Mouse (Mus musculus) naive thymus-derived CD4-positive, alpha-beta T cell, adult 2 months (primary cell): ENCODE results near the gene Filip1l.
A peak's percentile ranks its signal among the peaks of the same experiment; 100 is the strongest.

Experiments
- DNase-seq: peaks from one replicate; pipeline ENCODE4 v3.0.0-alpha.2; 2011; ENCODE audit warnings: low read depth

The Filip1l gene

DNA sequence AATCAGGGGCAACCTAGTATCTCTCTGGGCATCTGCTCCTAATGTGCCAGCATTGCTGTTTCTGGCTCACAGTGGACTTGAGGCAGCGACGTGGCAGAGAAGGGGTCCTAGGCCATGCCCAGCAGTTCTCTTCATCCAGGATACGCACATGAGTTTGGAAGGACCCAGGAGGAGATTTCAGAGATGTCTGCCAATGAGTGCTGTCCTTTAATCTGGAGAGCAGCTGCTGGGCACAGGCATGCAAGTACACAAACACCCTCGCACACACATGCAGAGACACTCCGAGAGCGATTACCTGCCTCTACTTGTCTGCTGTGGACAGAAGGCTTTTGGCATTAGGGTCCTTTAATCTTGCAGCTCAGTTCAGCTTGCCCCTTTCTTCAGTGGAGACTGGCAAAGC, at the start of gene Filip1l:
Gene Filip1l, plus strand, starts transcription at position 343 of the 400 bp plus-strand sequence.
- no peak for DNase-seq

DNA sequence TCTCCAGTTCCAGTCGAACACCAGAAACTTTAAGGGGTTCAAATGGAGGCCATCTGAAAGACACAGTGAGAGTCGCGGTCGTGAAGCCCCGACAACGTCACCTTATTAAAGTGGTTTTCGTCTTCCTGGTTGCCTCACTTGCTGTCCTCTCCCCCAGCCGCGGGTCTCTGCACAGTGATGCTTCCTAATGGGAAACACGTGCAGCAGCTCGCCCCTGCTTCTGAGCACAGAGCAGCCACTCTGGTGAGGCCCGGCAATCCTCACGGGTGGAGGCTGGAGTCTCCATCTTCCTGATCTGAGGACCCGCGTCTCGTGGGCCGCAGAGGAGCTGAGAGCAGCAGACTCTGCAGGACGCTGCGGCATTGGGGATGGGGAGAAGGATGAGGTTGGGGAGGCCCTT, 49.2 kb upstream of the Filip1l start:
- no peak for DNase-seq

DNA sequence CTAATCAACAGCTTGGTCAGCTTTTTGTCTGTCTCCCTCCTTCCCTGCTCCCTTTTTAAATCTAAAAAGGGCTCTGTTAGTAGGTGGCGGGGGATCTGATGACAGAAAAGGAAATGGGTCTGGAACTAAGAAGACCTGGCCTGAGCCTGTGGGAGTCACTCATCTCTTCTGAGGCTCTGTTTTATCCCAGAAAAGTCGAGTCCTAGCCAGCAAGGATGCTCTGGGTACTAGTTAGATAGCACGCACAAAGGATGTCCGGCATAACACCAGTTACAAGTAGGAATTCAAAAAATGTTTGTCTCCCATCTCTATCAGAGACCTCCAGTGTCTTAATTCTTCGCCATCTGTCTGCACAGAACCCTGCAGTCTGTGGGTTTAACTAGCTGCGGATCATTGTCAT, 47.4 kb upstream of the Filip1l start:
- no peak for DNase-seq

DNA sequence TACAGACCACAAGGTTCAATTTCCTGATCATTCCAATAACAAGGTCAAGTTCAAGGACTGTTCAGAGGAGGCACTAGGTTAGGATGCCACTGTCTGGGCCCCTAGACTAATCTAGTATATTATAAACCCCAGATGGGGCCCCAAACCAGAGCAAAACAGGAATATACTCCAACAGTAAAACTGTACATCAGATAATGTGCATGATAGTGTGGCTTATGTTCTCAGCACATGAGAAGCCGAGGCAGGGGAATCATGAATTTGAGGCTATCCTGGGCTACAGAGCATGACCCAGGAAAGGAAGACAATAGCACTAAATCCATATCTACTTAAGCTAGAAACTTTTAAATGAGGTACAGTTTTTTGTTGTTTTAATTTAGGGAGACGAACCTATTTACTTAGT, 40.8 kb upstream of the Filip1l start:
- DNase-seq = no peak

DNA sequence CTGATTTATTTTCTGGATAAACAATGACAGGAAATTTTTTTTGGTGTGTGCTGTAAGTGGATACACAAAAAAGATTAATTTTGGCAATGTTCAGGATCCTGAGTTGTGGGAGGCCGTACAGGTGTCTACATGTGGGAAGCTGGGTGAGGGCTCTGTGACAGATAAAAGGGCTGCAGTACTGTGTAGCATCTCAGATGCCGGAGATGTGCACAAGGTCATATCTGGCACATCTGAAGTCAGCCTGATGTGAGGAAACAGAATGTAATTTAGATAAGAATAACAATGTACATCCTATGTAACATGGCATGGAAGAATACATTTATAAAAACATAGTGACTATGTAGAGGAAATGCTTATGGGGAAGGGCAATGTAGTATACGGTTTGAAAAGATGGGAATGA, 39.4 kb upstream of the Filip1l start:
- DNase-seq = no peak

DNA sequence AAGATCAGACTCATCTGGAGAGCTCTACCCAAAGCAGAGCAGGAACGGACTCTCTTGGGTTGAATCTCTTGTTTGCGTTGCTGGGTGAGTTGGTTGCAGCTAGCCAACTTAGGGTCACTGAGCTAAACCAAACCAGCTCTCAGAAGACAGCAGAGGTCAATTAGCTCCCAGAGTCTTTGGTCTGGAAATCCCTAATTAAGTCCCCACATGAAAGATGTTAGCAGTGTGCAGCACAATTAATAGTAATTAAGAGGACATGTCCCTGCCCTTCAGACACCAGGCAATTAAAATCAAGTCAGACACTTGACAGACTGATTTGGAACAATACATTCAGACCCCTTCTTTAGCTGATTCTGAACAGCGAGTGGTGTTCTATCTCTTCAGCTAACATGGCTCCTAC, 38.7 kb upstream of the Filip1l start:
- DNase-seq = no peak

DNA sequence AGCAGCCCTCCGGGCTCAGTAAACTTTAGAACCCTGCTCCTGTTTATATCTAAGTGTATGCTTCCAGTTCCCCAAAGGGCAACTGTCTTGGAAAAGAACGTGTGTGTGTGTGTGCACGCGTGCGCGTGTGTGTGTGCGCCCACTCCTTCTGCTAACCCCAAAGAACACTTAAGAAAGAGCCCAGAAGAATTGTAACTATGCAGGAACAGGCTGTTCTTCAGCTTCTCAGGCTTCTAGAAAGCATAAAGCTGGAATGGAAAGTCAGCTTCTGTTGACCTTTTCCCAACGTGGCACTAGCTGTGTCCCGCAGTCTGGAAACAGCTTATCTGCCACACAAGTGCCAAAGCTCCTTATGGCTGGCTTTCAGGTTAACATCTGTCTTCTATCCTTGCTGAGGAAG, 37.9 kb upstream of the Filip1l start:
- no peak for DNase-seq

DNA sequence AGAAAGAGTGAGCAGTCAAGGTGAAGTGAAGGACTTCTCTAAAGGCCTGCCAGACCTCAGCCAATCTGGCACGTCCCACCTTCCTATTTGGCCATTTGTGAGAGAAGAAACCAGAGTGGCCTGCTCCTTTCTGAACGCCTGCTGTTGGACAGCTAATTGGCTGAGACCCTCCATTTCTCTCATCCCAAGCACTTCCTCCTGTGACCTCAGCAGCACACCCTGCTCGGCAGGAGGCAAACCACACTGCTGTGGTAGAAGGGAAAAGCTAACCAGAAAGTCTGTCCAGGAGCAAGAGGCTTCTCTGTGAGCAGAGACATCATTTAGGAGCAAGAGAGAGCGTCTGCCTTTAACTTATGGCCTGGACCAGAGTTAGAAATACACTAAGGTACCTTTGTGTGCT, 35.8 kb upstream of the Filip1l start:
- DNase-seq = no peak

DNA sequence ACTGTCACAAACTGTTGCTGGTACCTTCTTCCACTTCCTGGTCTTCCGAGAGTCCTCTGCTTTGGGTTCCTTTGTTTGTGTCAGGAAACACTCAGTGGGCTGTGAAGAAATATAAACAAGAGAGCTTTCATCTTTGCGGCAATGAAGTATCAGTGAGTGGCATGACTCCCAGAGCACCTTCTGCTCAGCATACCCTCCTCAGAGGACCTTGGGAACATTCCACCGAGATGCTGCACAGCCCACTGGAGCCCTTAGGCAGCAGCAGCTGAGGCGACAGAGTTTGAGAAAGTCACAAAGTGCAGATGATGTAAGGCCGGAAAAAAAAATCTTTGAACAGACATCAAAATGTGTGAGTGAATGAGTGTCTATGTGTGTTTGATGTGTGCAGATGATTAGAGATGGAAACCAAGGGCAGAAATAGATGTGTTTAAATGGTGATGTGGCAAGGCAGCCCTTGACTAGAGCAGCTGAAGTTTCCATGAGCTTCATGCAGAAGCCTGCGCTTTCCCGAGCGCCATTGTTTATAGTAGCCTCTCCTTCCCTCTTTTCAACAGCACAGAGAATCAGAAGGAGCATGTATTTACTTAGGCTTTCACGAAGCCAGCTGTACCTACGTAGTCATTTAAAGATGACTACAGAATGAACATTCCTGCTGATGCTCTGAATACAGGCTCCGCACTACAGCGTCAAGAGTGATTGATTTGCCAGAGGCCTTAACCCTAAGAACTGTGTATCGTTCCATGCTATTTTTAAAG, 34.8 kb upstream of the Filip1l start:
- peak; percentile 52 for DNase-seq

DNA sequence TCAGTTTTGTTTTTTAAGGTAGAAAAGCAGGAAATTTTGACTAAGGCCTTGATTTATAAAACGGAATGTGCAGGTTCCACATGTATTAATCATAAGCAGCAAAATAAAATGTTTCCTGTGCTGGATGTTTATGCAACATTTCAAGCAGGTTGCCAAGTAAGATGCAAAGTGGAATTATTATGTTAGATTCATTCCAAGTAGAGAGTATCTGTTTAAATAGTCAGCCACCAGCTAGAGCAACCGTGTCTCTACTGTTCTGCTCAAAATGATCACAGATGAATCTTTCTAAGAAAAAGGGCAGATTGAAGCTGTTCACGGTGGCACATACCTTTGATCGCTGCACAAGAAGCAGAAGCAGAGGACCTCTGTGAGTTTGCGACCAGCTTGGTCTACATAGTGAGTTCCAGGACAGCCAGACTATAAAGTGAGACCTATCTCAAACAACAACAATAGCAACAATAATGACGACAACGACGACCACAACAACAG, 34.2 kb upstream of the Filip1l start:
- peak; percentile 7 for DNase-seq

DNA sequence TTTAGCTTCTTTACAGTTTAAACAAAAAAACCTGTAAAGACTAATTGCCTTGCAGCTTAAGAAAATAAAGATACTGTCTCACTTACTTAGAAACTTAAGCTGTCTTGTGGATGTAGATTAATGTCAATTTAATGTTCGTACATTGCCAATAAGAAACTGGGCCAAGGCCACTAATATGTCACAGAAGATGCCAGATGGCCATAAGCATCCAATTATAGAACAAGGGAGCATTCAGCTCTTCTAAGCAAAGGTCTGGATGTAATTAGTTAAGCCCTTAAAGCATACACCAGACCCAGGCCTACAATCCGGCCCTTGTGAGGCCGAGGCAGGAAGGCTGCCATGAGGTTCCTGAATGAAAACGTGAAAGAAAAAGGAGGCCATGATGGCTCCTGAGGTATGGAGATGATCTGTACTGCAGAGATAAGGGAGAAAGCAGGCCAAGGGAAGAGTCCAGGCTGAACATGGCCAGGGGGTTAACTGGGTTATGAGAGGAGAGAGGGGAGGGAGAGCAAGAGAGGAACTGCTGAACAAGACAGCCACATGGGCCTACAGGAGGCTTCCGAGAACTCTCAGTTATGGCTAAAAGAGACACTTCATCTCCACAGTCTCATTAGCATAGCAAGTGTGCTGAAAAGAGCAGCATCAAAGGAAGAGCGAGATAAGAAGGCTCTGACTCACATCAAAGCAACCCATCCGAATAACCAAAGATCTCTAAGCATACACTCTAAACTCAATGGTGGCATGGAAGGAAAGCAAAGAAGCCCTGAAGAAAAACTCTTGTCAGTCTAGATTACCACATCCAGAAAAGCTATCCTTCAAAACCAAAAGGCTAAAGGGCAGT, 33.4 kb upstream of the Filip1l start:
- peak; percentile 64 for DNase-seq

DNA sequence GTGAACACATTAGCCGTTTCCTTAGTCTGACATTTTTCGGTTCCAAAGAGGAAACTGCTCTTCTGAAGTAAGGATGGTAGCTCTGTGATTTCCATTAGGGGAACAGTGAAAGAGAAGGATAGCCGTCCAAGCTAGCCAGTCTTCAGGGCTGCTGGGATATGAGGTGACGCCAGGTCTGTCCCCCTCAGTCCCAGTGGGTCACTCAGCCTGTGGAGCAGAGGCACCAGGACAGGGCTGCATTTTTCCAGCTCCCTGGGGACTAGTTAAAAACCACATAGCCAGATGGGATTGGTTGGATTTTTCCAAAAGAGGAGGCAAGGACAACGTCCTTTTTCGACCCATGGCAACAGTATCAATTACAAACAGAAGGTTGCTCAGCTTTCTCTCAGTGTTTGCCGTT, 25.9 kb upstream of the Filip1l start:
- no peak for DNase-seq

DNA sequence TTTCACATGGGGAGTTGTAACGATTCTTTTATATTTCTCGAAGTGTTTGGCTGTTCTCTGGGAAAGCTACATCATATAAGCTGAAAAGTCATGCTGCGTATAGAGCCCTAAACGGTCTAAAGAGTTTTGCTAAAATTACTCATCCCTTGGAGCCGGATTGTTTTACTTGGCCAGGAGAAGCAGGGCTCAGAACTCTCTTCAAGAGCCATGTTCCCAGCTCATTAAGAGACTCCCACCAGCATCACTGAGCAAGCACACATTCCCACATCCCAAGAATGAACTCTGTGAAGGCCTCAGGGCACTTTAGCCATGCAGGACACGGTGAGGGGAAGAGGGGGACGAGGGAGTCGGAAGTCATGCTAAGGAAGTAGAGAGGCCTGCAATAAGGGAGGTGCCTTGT, 23.9 kb upstream of the Filip1l start:
- no peak for DNase-seq

DNA sequence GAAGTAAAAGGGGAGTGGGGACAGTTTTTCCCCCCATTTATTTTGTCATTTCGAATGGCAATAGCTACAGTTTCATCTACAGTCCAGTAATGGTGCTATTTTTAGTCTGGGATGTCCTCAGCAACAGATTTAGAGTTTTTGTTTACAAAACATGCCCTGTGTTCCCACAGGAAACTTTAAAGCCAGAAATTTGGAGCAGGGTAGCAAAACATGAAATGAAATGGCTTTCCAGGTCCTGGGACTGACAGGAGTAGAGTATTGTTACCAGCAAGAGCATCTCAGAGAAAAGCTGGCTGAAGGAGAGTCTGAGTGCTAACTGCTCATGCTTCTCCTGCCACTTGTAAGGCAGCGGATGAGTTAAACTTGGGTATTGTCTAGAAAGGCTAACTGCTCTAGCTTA, 22.8 kb upstream of the Filip1l start:
- DNase-seq = no peak

DNA sequence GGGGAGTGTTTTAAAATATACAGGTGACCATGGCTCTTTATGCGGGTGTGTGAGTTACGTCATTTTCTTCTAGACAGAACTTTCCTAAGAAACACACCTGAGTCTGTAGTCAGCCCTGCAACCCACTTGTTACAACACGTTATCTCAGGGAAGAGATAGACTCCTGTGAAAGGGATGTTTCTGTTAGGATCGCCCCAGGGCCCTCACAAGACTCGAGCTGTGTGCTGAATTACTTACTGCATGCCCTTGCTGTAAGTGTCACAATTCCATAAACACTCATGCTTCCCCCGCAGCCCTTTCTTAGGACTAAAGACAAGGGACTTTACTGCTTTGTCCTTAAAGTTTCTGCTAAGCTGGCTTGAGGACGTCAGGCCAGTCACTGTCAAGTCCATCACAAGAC, 20.6 kb upstream of the Filip1l start:
- DNase-seq = no peak

DNA sequence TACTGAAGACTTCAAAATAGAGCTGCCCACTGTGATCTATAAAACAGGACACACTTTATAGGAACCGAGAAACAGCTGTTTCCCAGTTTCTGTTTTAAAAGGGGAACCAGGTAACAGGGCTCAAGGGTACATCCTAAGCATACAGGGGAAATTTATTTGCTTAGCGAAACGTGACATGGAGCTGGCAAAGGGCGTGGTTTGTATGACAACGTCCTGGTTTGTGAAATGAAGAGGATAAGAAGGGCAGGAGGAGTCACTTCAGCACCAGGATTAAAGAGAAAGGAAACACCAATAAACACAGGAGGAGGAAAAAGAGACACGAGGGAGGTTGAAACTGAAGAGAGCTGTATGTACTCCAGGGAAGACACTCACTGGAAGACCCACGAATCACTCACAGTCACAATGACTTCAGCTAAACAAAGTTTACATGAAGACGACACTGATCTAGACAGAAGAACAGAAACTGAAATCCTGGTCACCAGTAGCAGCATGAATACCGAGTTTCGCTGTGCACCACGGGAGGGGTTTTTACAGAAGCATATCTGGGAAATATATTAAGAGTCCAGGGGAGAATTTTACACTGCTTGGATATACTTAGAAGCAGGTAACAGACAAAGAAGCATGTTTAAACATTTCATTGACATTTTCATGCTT, 16.0 kb upstream of the Filip1l start:
- peak; percentile 46 for DNase-seq

DNA sequence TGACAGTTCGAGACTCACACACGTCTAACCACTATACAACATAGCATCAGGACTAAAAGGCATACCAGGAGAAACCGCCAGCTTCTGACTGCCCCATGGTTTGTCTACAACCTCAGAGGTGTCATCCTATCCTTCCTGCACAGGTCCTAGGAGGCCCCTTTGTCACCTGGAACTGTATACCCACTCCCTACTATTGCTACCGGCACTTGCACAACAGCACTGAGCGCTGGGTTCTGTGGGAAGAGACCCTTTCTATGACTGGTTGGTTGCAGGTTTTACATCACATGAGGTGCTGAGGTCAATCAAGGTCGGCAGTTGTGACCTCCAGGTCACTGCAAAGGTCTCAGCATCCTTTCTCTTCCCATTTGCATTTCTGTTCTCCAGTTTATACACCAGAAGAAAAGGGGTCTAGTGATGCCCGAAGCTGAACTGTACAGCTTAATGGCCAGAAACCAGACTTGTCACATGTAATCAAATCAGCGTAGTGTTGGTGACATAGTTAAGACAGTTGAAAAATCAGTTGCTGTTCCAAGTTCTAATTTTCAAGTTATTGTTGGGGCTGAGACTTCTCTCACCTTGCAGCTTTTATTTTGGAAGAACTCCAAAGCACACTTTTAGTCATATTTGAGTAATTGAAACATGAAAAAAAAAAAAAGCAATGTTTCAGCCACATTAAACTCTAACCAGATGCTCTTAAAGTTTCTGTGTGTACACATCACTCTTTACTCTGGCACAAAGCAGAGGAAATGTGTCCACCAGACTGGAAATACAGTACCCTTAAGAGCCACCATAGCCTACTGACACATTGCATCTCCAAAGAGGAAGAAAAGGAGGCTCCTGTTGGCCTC, 12.9 kb upstream of the Filip1l start:
- DNase-seq = no peak

DNA sequence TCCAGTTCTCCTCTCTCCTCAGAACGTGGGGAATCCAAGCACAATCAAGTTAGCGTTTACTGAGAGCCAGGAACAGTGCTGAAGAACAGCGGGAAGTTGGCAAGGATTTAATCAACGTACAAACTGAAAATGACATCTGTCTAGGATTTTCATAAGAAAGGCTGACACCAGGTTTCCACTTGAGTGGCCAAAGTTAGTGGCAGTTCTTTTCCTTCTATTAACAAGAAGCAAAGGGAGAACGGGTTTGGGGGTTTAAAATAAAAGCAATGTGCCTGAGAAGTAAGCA, 12.3 kb upstream of the Filip1l start:
- DNase-seq = no peak

DNA sequence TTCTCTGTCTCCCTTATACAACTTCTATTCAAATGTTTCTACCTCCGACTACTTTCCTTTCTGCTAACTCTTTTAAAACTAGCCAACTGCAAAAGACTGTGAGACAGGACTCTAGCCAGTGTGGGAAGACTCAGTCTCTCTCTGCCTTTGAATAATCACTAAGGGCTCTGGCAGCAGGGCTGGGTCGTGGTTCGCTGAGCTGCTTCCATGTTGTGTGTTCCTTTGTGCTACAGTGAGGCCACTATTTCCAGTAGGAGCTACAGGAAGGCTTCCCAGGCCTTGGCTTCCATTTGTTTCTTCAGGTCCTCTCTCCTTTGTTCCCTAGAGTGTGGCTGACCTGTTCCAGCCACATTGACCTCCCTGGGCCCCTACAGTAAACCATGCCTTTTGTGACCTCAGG, 6.6 kb upstream of the Filip1l start:
- no peak for DNase-seq

DNA sequence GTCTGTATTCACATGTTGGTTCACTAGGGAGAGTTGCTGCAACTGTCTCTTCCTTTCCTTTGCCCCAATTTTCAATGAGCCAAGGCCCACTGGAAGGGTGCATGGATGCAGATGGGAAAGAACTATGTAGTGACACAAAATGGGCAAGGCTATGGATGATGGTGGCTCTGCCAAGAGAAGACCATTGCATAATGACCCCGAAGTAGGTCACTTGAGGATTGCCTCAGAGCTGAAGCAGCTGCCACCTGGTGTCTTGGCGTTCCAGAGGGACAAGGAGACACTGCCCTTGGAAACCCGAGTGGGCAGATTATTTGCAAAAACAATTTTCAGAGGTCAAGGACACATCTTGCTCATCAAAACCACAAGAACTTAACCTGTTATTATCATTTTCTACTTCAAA, 3.9 kb upstream of the Filip1l start:
- no peak for DNase-seq

DNA sequence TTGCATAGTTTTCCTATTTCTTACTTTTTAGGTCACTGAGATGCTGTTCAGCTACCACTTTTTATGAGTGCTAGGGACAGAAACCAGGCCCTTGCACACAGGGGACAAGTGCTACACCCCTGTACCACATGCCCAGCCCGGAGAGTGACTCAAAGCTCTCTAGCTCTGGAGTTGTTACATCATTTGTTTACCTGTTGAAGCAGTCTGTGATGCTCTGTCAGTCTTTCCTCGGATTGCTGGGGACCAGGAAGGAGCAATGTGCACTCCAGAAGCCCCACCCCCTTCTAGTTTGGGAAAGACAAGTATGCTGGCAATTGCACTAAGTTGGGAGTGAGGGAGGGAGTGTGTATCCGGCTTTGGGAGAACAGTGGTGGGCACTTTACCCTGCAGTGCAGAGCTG, 3.2 kb upstream of the Filip1l start:
- DNase-seq = no peak

DNA sequence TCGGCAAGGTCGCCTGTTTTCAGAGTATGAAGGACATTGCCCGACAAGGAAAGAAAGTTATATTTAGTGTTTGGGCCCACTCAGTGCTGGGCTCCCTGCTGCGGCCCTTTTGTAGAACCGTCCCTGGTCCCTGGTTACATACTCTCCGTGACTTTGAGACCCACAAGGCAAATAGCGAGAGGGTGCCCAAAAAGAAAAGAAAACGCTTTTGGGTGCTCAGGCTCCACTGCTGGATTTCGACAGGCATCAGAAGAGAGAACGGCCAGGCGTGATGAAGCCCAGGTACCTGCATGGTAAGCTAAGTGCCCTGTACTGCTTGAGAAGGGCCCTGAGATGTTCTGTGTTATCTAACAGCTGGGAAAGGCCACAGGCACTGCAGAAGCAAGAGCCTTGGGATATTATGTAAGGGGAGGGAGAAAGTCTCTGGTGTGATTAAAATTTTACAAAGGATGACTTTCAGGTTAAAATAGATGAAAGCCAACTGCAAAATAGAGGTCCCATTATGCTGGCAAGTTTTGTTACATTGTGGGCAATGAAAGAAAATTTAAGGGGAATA, 351 bp downstream of the Filip1l start:
- no peak for DNase-seq
